Mouse (Mus musculus): ENCODE results near the gene Ivl.

Gene Ivl

GRCm38 (mm10) chr3:92573449-92574041 is at the start of gene Ivl:
Gene Ivl (minus strand): TSS chr3:92573735.
- no peak for DNase-seq (ENCODE audit: low spot score in 2 of 2)

GRCm38 (mm10) chr3:92621560-92621959 is 48.0 kb upstream of the Ivl start, which contains the start of gene Lce6a:
Gene Lce6a (minus strand): TSS chr3:92621660.
- no peak for DNase-seq (ENCODE audit: low spot score in 2 of 2)

- DNase-seq (ENCODE audit: low spot score in 2 of 2), result no peak
Measured at GRCm38 (mm10) chr3:92609804-92610203, 36.3 kb upstream of the Ivl start.

- DNase-seq (ENCODE audit: low spot score in 2 of 2), result no peak
Measured at GRCm38 (mm10) chr3:92607392-92607791, 33.9 kb upstream of the Ivl start, which contains the start of gene 2210017I01Rik. Gene 2210017I01Rik (minus strand): TSS chr3:92607492.

- no peak for DNase-seq (ENCODE audit: low spot score in 2 of 2)
Measured at GRCm38 (mm10) chr3:92602169-92602568, 28.6 kb upstream of the Ivl start.

GRCm38 (mm10) chr3:92600456-92600855 is 26.9 kb upstream of the Ivl start:
- DNase-seq (ENCODE audit: low spot score in 2 of 2), result no peak

- DNase-seq (ENCODE audit: low spot score in 2 of 2), result no peak
Measured at GRCm38 (mm10) chr3:92599973-92600372, 26.4 kb upstream of the Ivl start.

- DNase-seq (ENCODE audit: low spot score in 2 of 2), result no peak
Measured at GRCm38 (mm10) chr3:92598429-92598828, 24.9 kb upstream of the Ivl start.

- DNase-seq (ENCODE audit: low spot score in 2 of 2), result no peak
Measured at GRCm38 (mm10) chr3:92588858-92589257, 15.3 kb upstream of the Ivl start, which contains the start of gene Smcp. Gene Smcp (minus strand): TSS chr3:92588997.

- no peak for DNase-seq (ENCODE audit: low spot score in 2 of 2)
Measured at GRCm38 (mm10) chr3:92587190-92587589, 13.7 kb upstream of the Ivl start.

GRCm38 (mm10) chr3:92585055-92585454 is 11.5 kb upstream of the Ivl start:
- no peak for DNase-seq (ENCODE audit: low spot score in 2 of 2)

GRCm38 (mm10) chr3:92583164-92583826 is 9.8 kb upstream of the Ivl start:
- DNase-seq (ENCODE audit: low spot score in 2 of 2), result no peak

GRCm38 (mm10) chr3:92579508-92579907 is 6.0 kb upstream of the Ivl start:
- DNase-seq (ENCODE audit: low spot score in 2 of 2), result no peak

- DNase-seq (ENCODE audit: low spot score in 2 of 2), result no peak
Measured at GRCm38 (mm10) chr3:92578652-92579413, 5.3 kb upstream of the Ivl start.

- no peak for DNase-seq (ENCODE audit: low spot score in 2 of 2)
Measured at GRCm38 (mm10) chr3:92572514-92573155, 900 bp downstream of the Ivl start.

- no peak for DNase-seq (ENCODE audit: low spot score in 2 of 2)
Measured at GRCm38 (mm10) chr3:92568752-92569151, 4.8 kb downstream of the Ivl start.

GRCm38 (mm10) chr3:92565418-92565817 is 8.1 kb downstream of the Ivl start:
- DNase-seq (ENCODE audit: low spot score in 2 of 2), result no peak

GRCm38 (mm10) chr3:92534411-92534810 is 39.1 kb downstream of the Ivl start, which contains the start of gene 2310046K23Rik:
Gene 2310046K23Rik (minus strand): TSS chr3:92534511.
- no peak for DNase-seq (ENCODE audit: low spot score in 2 of 2)
